26 mouse cellular contexts compared by ENCODE assay signal in the genomic region with DNA sequence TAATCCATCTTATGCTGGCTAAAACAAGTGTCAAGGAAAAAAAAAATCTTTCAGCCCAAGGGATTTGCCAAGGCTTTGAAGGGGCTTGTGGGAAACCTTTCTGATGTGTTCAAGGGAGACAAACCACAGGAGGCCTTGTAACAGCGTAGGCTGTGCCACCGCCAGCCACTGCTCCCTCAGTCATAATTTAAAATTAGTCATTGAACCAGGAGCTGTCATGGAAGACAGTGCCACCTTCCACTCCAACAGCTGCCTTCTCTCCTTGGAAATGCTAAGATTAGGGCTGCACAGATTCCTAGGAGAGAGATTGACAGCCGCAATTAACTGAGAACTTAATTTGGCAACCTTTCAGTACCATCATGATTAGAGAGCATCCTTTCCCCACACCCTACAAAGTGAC. TPM values are rescaled to one million over a fixed set of nuclear protein-coding genes. Genes with fewer than 3 reads are reported as not detected.
A peak's percentile ranks its signal among the peaks of the same experiment; 100 is the strongest.
DNase-seq lines count a peak whose midpoint lies in the region; TF ChIP-seq lines count a peak whose summit lies in the region.
"Had no signal": no experiment of that assay in that cellular context is flagged by ENCODE, and none has a peak within 500 bp of the region (broad histone marks: within the 10 kb centered on the region; RNA-seq: fewer than 3 reads in every experiment).

No protein-coding gene starts in this region.

- TF ChIP-seq CTCF in gastrocnemius, adult 2 months (IDR thresholded peaks at IDR 0.05), result no peak

- intact Hi-C loops in gastrocnemius, adult 2 months (cut with DNase I), result no loop called here
- intact Hi-C loops in gastrocnemius, postnatal 14 days (cut with DNase I; ENCODE audit: low total_unique reads), result no loop called here
- intact Hi-C loops in heart, postnatal 25 days (cut with DNase I), result no loop called here

- peak; percentile 58 for DNase-seq in adrenal gland, adult 2 months
- DNase-seq in adrenal gland, postnatal 25 days, result no peak
- DNase-seq in gastrocnemius, adult 2 months, result peak; percentile 14
- no peak for DNase-seq in gastrocnemius, postnatal 14 days
- DNase-seq in MN1 (ENCODE audit: low spot score), result peak; percentile 45
- DNase-seq in brain, adult 2 months (ENCODE audit: low read depth, low spot score), result peak; percentile 60
- no peak for DNase-seq in cerebellum, postnatal 36 days
- DNase-seq in heart, postnatal 25 days (ENCODE audit: low spot score), result no peak
- DNase-seq: B cell, adult 2 months; cerebellum, adult 11-12 months; cerebellum, adult 8-10 months; cerebellum, postnatal 10 days; forebrain, postnatal 0 days; gastrocnemius, postnatal 36 days; heart, adult 2 months; heart, postnatal 14 days; kidney, adult 2 months had no signal

- no peak overlapping the region for H3K4me3 ChIP-seq in gastrocnemius, adult 2 months
- H3K4me3 ChIP-seq: embryonic facial prominence, embryonic 12.5 days; embryonic facial prominence, embryonic 15.5 days; heart, adult 2 months; heart, embryonic 10.5 days; heart, embryonic 13.5 days; hindbrain, embryonic 12.5 days; hindbrain, embryonic 15.5 days had no signal

- H3K27ac ChIP-seq in gastrocnemius, adult 2 months, result no peak overlapping the region
- H3K27ac ChIP-seq: embryonic facial prominence, embryonic 12.5 days; embryonic facial prominence, embryonic 15.5 days; heart, adult 2 months; heart, embryonic 10.5 days; heart, embryonic 13.5 days; hindbrain, embryonic 12.5 days; hindbrain, embryonic 15.5 days had no signal

RNA-seq across cellular contexts. Expression of gene Obscn, which starts 13.1 kb away (rescaled TPM):
- total RNA-seq in adrenal gland, adult 2 months (2021), result 1 to 10 TPM in 1 of 2 experiments, under 1 TPM in 1; 0.92 to 1.5 TPM
- 5.5 and 7.8 TPM in 2 replicates for polyA plus RNA-seq in adrenal gland, adult 2 months (2012; rRNA removed)
- total RNA-seq in adrenal gland, postnatal 25 days (2021), result 0.95 and 1.0 TPM in 2 replicates
- total RNA-seq in gastrocnemius, adult 2 months (2021), result 1,000 to 10,000 TPM; 1,792 to 1,942 TPM
- total RNA-seq in gastrocnemius, postnatal 14 days (2021), result 100 to 1,000 TPM; 708 to 848 TPM
- 100 to 1,000 TPM; 626 to 647 TPM for total RNA-seq in heart, postnatal 25 days (2021)
- total RNA-seq: granulocyte monocyte progenitor cell, adult 5-6 weeks had no signal

RNA-seq across cellular contexts. Expression of gene Iba57, which starts 14.2 kb away (rescaled TPM):
- 10 to 100 TPM; 16.5 to 21.9 TPM for total RNA-seq in adrenal gland, adult 2 months (2021)
- 15.5 and 16.0 TPM in 2 replicates for polyA plus RNA-seq in adrenal gland, adult 2 months (2012; rRNA removed)
- 17.9 and 18.1 TPM in 2 replicates for total RNA-seq in adrenal gland, postnatal 25 days (2021)
- total RNA-seq in gastrocnemius, adult 2 months (2021), result 1 to 10 TPM; 6.7 to 9.3 TPM
- 10 to 100 TPM in 1 of 2 experiments, 1 to 10 TPM in 1; 7.7 to 10.6 TPM for total RNA-seq in gastrocnemius, postnatal 14 days (2021)
- 10 to 100 TPM; 15.1 to 16.1 TPM for total RNA-seq in heart, postnatal 25 days (2021)

RNA-seq across cellular contexts. Expression of gene Gjc2, which starts 33.7 kb away (rescaled TPM):
- 1 to 10 TPM in 1 of 2 experiments, under 1 TPM in 1; 0.29 to 1.5 TPM for total RNA-seq in adrenal gland, adult 2 months (2021)
- polyA plus RNA-seq in adrenal gland, adult 2 months (2012; rRNA removed), result 3.0 TPM in 2 replicates
- 0.43 and 0.57 TPM in 2 replicates for total RNA-seq in adrenal gland, postnatal 25 days (2021)
- under 1 TPM; 0.10 to 0.20 TPM for total RNA-seq in gastrocnemius, adult 2 months (2021)
- under 1 TPM; 0.27 to 0.62 TPM for total RNA-seq in gastrocnemius, postnatal 14 days (2021)
- total RNA-seq in heart, postnatal 25 days (2021), result 1 to 10 TPM in 1 of 2 experiments, under 1 TPM in 1; 0.98 to 1.5 TPM
- total RNA-seq: G1E; granulocyte monocyte progenitor cell, adult 5-6 weeks; hematopoietic stem cell, adult 5-6 weeks had no signal
- polyA plus RNA-seq: G1E; heart, embryonic 10.5 days had no signal

RNA-seq across cellular contexts. Expression of gene Guk1, which starts 42.7 kb away (rescaled TPM):
- 10 to 100 TPM; 48.2 to 72.0 TPM for total RNA-seq in adrenal gland, adult 2 months (2021)
- polyA plus RNA-seq in adrenal gland, adult 2 months (2012; rRNA removed), result 80.0 and 95.2 TPM in 2 replicates
- 49.2 and 54.6 TPM in 2 replicates for total RNA-seq in adrenal gland, postnatal 25 days (2021)
- 10 to 100 TPM; 25.4 to 28.7 TPM for total RNA-seq in gastrocnemius, adult 2 months (2021)
- total RNA-seq in gastrocnemius, postnatal 14 days (2021), result 10 to 100 TPM; 17.1 to 20.2 TPM
- total RNA-seq in heart, postnatal 25 days (2021), result 10 to 100 TPM; 85.4 to 92.6 TPM

RNA-seq across cellular contexts. Expression of gene Mrpl55, which starts 53.0 kb away (rescaled TPM):
- 10 to 100 TPM; 47.5 to 61.8 TPM for total RNA-seq in adrenal gland, adult 2 months (2021)
- 56.4 and 64.8 TPM in 2 replicates for polyA plus RNA-seq in adrenal gland, adult 2 months (2012; rRNA removed)
- 42.3 and 52.6 TPM in 2 replicates for total RNA-seq in adrenal gland, postnatal 25 days (2021)
- total RNA-seq in gastrocnemius, adult 2 months (2021), result 10 to 100 TPM; 49.7 to 71.0 TPM
- total RNA-seq in gastrocnemius, postnatal 14 days (2021), result 10 to 100 TPM; 36.6 to 44.3 TPM
- 100 to 1,000 TPM; 118 to 122 TPM for total RNA-seq in heart, postnatal 25 days (2021)

Comparison
In these comparisons a context has a peak if more than half of its experiments do, and no peak if none do; other contexts are left out.
1. DNase-seq: peak in adrenal gland, adult 2 months (single experiment), gastrocnemius, adult 2 months (single experiment), MN1 (single experiment) and brain, adult 2 months (single experiment); none in adrenal gland, postnatal 25 days (single experiment), gastrocnemius, postnatal 14 days (single experiment), cerebellum, postnatal 36 days (0 of 2) and heart, postnatal 25 days (single experiment).
2. RNA of gene Obscn, which starts 13.1 kb away (total RNA-seq): 1,792 to 1,942 TPM in gastrocnemius, adult 2 months, 708 to 848 TPM in gastrocnemius, postnatal 14 days and 626 to 647 TPM in heart, postnatal 25 days; 0.92 to 1.5 TPM in adrenal gland, adult 2 months and 0.95 to 1.0 TPM in adrenal gland, postnatal 25 days; every median in the first group is over 100 times any median in the second.